Mouse (Mus musculus) stomach, embryonic 15.5 days (tissue): ENCODE data around the gene Supt6. TPM values are rescaled to one million over a fixed set of nuclear protein-coding genes. Genes with fewer than 3 reads are reported as not detected.

ENCODE experiments used
- ATAC-seq: fragments of 200-750 bp; cut with Nextera tagmentation; 2 replicates; pipeline ENCODE4 v1.8.0; 2017; ENCODE audit warnings: low read depth, moderate number of reproducible peaks, moderate TSS enrichment; ENCODE audit not compliant: insufficient read depth, low FRiP score
- H3K27ac ChIP-seq: fragments of 300-500 bp; sonication (generic); 2 replicates; pipeline ENCODE4 v1.5.1; 2015; ENCODE audit warnings: mild to moderate bottlenecking, inconsistent platforms
- H3K27me3 ChIP-seq: fragments of 300-500 bp; sonication (generic); replicated peaks from 2 replicates; pipeline ENCODE4 v1.6.1; 2015; ENCODE audit warnings: inconsistent platforms
- H3K36me3 ChIP-seq: fragments of 300-500 bp; sonication (generic); 2 replicates; pipeline ENCODE4 v1.6.1; 2015; ENCODE audit warnings: inconsistent platforms
- H3K4me1 ChIP-seq: fragments of 300-500 bp; sonication (generic); 2 replicates; pipeline ENCODE4 v1.6.1; 2015; ENCODE audit warnings: inconsistent platforms
- H3K4me2 ChIP-seq: fragments of 300-500 bp; sonication (generic); 2 replicates; pipeline ENCODE4 v1.6.1; 2015; ENCODE audit warnings: mild to moderate bottlenecking, inconsistent platforms
- H3K4me3 ChIP-seq: fragments of 300-500 bp; sonication (generic); replicated peaks from 2 replicates; pipeline ENCODE4 v1.5.1; 2015; ENCODE audit warnings: inconsistent platforms
- H3K9ac ChIP-seq: fragments of 300-500 bp; sonication (generic); 2 replicates; pipeline ENCODE4 v1.6.1; 2015; ENCODE audit warnings: inconsistent platforms
- H3K9me3 ChIP-seq: fragments of 300-500 bp; sonication (generic); 2 replicates; pipeline ENCODE4 v1.6.1; 2016; ENCODE audit warnings: inconsistent platforms
- WGBS: fragments of 180-500 bp; shearing (Covaris S2); methylation state at CpG from one replicate; pipeline ENCODE4 v1.1.7; 2015; 5-methylcytosine and 5-hydroxymethylcytosine counted together
- microRNA-seq: library from miRNA; unstranded; fragments of <30 nt; microRNA quantifications from one replicate; pipeline ENCODE4, GENCODE M21; 2016
- polyA plus RNA-seq: library from polyadenylated mRNA; unstranded; fragments of >200 nt; fragmentation: Nextera tagmentation; extraction: Ambion mirVana; gene quantifications from 2 replicates; pipeline ENCODE4 v1.2.1, GENCODE M21; 2015

The Supt6 gene
- polyA plus RNA-seq, 1 experiment from 2014 or later = 22.8 TPM

- Histone ChIP-seq H3K36me3 (peaks cover 47% of the 10 kb centered on the region), H3K4me3 (no peak overlapping the region), H3K27me3 (no peaks in the 10 kb centered on the region), H3K27ac (0 out of 2 replicates have a peak overlapping the region, but pooled peaks have one; percentile 64), H3K4me1 (peaks cover 45% of the 10 kb centered on the region), H3K9me3 (no peaks in the 10 kb centered on the region), H3K4me2 (peak overlapping the region; percentile 79), H3K9ac (no peak overlapping the region; the same call in 1 of the 2 replicates)
- no peak for ATAC-seq
- 52% methylated on average over 4 of the region's 4 CpGs for WGBS
These were observed 83.8 kb downstream of the Supt6 start for GRCm38 (mm10) chr11:78161968-78162367.

- H3K9me3 ChIP-seq = no peaks in the 10 kb centered on the region
- H3K4me3 ChIP-seq = no peak overlapping the region
- 88% methylated on average over 14 of the region's 14 CpGs for WGBS
- H3K4me1 ChIP-seq = peaks cover 37% of the 10 kb centered on the region
- no peak overlapping the region for H3K4me2 ChIP-seq
- H3K36me3 ChIP-seq = peaks cover 50% of the 10 kb centered on the region
- no peaks in the 10 kb centered on the region for H3K27me3 ChIP-seq
- ATAC-seq = no peak
- no peak overlapping the region for H3K27ac ChIP-seq
- H3K9ac ChIP-seq = no peak overlapping the region
These were observed 84.6 kb downstream of the Supt6 start for GRCm38 (mm10) chr11:78161169-78161568.

- 88% methylated on average over 3 of the region's 3 CpGs for WGBS
- Histone ChIP-seq H3K9ac (no peak overlapping the region), H3K4me3 (no peak overlapping the region), H3K27ac (no peak overlapping the region), H3K4me2 (no peak overlapping the region), H3K4me1 (peaks cover 32% of the 10 kb centered on the region), H3K9me3 (no peaks in the 10 kb centered on the region), H3K36me3 (peaks cover 55% of the 10 kb centered on the region), H3K27me3 (no peaks in the 10 kb centered on the region)
- ATAC-seq = no peak
These were observed 85.1 kb downstream of the Supt6 start for GRCm38 (mm10) chr11:78160675-78161074.

- 79% methylated on average over 18 of the region's 18 CpGs for WGBS
- no peaks in the 10 kb centered on the region for H3K9me3 ChIP-seq
These were observed 85.6 kb downstream of the Supt6 start for GRCm38 (mm10) chr11:78160171-78160570.

GRCm38 (mm10) chr11:78159557-78159956, 86.2 kb downstream of the Supt6 start:
- peaks cover 31% of the 10 kb centered on the region for H3K4me1 ChIP-seq
- no peak for ATAC-seq
- H3K9ac ChIP-seq = no peak overlapping the region
- no peaks in the 10 kb centered on the region for H3K9me3 ChIP-seq
- H3K4me2 ChIP-seq = no peak overlapping the region
- no peak overlapping the region for H3K4me3 ChIP-seq
- WGBS = 75% methylated on average over 7 of the region's 7 CpGs
- no peak overlapping the region for H3K27ac ChIP-seq
- H3K27me3 ChIP-seq = no peaks in the 10 kb centered on the region
- H3K36me3 ChIP-seq = peaks cover 63% of the 10 kb centered on the region

More at GRCm38 (mm10) chr11:78160171-78160570, 85.6 kb downstream of the Supt6 start:
- Histone ChIP-seq H3K27ac (no peak overlapping the region), H3K4me2 (no peak overlapping the region), H3K36me3 (peaks cover 57% of the 10 kb centered on the region), H3K27me3 (no peaks in the 10 kb centered on the region), H3K4me1 (peaks cover 31% of the 10 kb centered on the region), H3K4me3 (no peak overlapping the region), H3K9ac (no peak overlapping the region)
- ATAC-seq = no peak

GRCm38 (mm10) chr11:78159096-78159495, 86.7 kb downstream of the Supt6 start:
- H3K4me2 ChIP-seq = no peak overlapping the region
- ATAC-seq = 0 out of 2 replicates have a peak, but pooled peaks have one; percentile 34
- no peaks in the 10 kb centered on the region for H3K27me3 ChIP-seq
- H3K9ac ChIP-seq = no peak overlapping the region
- no peaks in the 10 kb centered on the region for H3K9me3 ChIP-seq
- peaks cover 31% of the 10 kb centered on the region for H3K4me1 ChIP-seq
- H3K27ac ChIP-seq = no peak overlapping the region
- peaks cover 68% of the 10 kb centered on the region for H3K36me3 ChIP-seq
- WGBS = 19% methylated on average over 2 of the region's 2 CpGs
- H3K4me3 ChIP-seq = no peak overlapping the region

Small RNAs within 50 kb of the gene (microRNA-seq; reads per million reads assigned to microRNA genes)
- gene Mir7653 = not detected

Other genes with a start within 250 kb of the Supt6 start
- 17.3 and 19.4 TPM in 2 replicates for gene Dhrs13, start 213.7 kb downstream of the Supt6 start, polyA plus RNA-seq
- gene Flot2, start 208.1 kb downstream of the Supt6 start, polyA plus RNA-seq = 54.1 and 60.5 TPM in 2 replicates
- 26.5 and 30.6 TPM in 2 replicates for gene Eral1, start 165.6 kb downstream of the Supt6 start, polyA plus RNA-seq
- 10.2 and 10.6 TPM in 2 replicates for gene Fam222b, start 151.3 kb downstream of the Supt6 start, polyA plus RNA-seq
- gene Traf4, start 80.4 kb downstream of the Supt6 start, polyA plus RNA-seq = 57.3 and 67.4 TPM in 2 replicates
- gene Nek8, start 69.3 kb downstream of the Supt6 start, polyA plus RNA-seq = 15.4 and 18.2 TPM in 2 replicates
- 29.8 and 30.8 TPM in 2 replicates for gene Tlcd1, start 69.3 kb downstream of the Supt6 start, polyA plus RNA-seq
- gene Rpl23a, start 62.4 kb downstream of the Supt6 start, polyA plus RNA-seq = 1,236 and 1,312 TPM in 2 replicates
- 111 and 120 TPM in 2 replicates for gene Rab34, start 57.6 kb downstream of the Supt6 start, polyA plus RNA-seq
- gene Proca1, start 52.6 kb downstream of the Supt6 start, polyA plus RNA-seq = 2.9 and 3.0 TPM in 2 replicates
- 89.7 and 92.1 TPM in 2 replicates for gene Sdf2, start 241 bp downstream of the Supt6 start, polyA plus RNA-seq
- 76.7 and 82.5 TPM in 2 replicates for gene 2610507B11Rik, start 15.8 kb upstream of the Supt6 start, polyA plus RNA-seq
- 0.26 and 0.37 TPM in 2 replicates for gene BC030499, start 44.9 kb upstream of the Supt6 start, polyA plus RNA-seq
- gene Spag5, start 55.5 kb upstream of the Supt6 start, polyA plus RNA-seq = 33.3 and 34.6 TPM in 2 replicates
- gene Aldoc, start 77.0 kb upstream of the Supt6 start, polyA plus RNA-seq = 24.1 and 24.5 TPM in 2 replicates
- 67.8 and 75.7 TPM in 2 replicates for gene Pigs, start 82.4 kb upstream of the Supt6 start, polyA plus RNA-seq
- 34.1 and 34.8 TPM in 2 replicates for gene Unc119, start 97.5 kb upstream of the Supt6 start, polyA plus RNA-seq
- gene Foxn1, start 140.6 kb upstream of the Supt6 start, polyA plus RNA-seq = 0.63 and 0.90 TPM in 2 replicates
- 0.26 and 0.51 TPM in 2 replicates for gene Slc13a2, start 176.2 kb upstream of the Supt6 start, polyA plus RNA-seq
- 11.9 and 12.4 TPM in 2 replicates for gene Slc46a1, start 219.7 kb upstream of the Supt6 start, polyA plus RNA-seq